Mouse (Mus musculus): ENCODE measurements around the gene Snap91.

Snap91 gene

DNA sequence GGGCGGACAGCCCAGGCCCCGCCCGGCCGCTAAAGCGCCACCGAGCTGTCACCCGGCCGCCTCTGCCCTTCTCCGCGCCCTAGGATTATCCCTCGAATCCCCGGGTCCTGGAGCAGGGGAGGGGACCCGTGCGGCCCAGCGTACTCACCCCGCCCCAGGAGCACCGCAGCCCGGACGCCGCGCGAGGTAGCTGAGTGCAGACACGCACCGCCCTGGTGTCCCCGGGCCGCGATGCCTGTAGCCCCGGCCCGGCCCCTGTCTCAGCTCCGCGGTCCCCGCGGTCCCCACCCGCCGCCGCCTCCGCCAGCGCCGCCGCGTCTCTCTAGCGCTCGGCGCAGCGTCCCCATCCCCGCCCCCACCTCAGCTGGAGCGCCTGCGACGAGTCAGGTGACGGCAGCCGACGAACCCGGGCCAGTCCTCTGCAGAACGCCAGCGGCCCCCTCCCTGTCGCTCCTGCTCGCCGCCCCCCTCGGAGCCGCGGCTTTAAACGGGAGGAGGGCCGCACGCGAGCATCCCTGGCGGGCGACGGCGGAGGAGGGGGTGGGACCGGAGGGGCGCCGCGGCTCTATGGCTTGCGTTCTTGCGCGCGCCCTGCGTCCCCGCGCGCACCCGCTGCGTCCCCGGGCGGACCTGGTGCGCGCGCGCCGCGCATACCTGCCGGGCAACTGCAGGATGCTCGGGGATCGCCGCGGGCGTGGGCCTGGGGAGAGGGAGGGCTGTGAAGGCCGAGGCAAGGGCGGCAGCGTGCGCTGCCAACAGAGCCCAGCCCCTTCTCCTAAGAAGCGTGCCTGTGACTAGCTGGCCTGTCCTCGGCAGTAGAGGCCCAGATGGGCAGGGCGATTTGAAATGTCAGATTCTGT lies at the start of gene Snap91:
TSS of gene Snap91 (minus strand) at position 542 of the 860 bp plus-strand sequence.
- DNase-seq, result peak; percentile 89 to 90

DNA sequence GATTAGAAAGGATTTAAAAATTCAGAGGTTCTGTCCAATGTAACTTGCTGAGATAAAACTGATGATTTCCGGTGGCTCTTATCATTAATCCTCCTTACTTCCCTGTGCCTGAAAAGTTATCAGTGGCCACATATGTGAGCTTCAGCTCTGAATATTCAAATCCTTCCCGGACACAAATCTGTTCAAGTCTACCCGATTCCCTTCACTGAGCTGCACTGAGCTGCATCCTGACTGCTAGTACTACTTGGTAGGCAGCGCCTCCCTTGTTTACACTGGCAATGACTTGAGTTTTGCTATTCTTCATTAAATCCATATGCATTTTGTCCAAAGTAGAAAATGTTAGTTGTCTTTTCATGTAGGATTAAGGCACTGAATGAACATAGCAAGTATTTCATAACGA lies 46.1 kb upstream of the Snap91 start:
- DNase-seq, result no peak

DNA sequence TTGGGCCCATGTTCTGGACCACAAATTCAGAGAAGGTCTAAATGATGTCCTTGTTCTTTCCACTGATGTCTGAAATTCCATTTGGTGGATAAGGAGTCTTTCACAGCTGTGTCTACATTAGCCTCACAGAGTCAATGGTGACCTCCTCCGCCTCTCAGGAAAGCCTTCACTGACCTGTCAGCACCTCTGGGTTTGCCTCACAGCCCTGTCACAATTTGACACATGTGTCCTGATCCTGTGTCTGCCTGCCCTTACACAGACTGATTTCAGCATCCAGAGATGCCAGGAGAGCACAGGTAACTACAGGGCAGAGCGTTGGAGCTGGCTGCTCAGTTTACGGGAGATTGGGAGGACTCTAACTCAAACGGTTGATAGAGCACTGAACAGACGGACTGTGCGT lies 45.2 kb upstream of the Snap91 start:
- no peak for DNase-seq

DNA sequence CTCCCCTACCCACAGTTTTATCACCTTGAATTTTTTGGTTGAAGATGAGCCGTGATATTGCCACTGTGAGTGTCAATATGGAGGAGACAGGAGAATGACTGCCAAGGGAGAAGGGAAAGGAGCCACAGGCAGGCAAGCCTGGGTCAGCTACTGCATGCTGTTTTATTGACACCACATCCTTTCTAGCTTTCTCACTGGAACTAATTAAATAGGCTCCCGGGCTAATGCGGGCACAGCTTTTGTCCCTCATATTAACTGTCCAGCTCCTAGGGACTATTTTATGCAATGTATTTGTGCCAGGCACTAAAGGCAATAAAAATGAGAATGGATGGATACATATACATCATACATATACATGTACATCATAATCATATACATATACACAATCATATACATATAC lies 42.0 kb upstream of the Snap91 start:
- no peak for DNase-seq

DNA sequence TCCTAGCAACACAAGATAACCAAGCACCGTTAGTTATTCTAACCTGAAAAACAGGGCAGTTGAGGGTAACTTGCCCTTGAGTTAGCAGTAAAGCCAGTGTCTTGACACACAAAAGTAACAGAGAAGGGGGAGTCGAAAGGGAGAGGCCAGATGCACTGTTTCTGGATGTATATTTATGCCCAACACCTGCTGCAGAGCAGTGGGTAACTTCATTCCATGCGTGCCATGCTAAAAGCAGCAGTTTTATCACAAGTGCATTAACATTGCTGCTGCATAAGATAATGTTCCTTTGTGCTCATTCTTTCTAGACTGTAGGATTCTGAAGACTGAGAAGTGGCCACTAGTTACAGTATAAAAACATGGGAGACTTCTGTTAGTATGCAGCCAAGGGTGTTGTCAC lies 36.1 kb upstream of the Snap91 start:
- DNase-seq, result no peak

DNA sequence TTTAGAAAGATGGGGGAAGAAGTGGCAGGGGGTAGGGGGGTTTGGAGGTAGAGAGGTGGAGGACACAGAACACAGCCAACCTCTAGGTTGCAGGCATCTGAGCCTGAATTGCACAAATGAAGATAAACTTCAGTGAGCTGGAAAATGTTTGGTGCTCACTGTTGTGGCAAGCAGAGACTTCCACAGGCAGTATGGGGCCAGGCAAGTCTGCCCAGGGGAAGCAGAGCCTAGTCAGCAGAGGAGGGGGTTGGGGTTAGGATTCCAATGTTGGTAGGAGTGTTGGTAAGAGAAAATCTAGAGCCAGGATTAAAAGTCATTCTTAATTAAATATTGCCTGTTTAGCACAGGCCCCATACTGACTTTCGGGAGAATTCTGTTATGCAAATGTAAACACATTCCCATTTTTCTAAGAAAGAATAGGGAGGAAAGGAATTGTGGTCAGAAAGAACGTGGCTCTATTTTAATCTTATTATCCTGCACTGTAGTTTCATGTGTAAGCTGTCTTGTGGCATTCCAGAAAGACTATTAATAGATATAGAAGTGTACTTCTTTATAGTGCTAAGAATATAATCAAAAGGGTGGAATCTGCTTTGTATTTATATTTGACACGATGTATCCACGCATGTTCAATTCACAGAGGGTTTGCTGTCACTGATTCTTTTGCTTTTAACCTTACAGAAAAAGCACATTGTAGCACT lies 19.2 kb upstream of the Snap91 start:
- no peak for DNase-seq

DNA sequence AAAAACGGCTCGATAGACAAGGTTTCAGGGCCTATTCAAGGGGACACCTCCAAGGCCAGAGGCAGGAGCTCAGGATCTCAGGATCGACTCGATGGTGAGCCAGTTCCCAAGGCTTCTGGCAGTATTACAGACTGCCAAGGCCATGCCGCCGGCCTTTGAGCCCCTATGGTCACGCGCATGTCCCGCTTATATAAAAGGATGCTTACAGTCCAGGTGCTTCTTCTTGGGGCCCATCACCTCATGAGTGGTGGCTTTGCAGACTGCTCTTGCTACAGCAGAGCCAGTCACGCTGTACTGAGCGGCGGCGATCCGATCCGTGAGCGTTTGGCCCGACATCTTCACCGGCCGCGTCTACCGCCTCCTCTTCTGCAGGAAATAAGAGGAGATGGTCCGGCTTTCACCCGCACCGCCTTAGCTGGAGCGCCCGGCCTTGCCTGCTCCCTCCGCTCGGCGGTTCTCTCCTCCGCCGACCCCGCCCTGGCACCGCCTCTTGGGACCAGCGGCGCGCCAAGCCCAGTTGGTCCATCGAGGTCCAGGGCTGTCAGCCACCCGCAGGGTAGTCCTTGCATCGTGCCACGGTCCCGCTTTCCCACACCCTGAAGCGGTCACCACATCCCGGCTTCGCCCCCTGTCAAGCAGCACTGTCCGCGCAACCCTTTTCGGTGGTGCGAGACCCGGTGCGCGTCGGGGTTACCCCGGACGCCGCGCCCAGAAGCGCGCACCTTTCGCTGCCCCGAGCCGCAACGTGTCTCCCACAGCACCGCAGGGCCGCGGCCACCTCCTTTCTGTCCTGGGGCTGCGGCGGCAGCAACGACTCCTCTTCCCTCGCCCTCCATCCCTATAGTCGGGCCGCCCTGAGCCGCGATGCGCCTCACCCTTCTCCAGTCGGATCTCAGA lies 990 bp downstream of the Snap91 start:
- DNase-seq, result peak; percentile 73 to 81

DNA sequence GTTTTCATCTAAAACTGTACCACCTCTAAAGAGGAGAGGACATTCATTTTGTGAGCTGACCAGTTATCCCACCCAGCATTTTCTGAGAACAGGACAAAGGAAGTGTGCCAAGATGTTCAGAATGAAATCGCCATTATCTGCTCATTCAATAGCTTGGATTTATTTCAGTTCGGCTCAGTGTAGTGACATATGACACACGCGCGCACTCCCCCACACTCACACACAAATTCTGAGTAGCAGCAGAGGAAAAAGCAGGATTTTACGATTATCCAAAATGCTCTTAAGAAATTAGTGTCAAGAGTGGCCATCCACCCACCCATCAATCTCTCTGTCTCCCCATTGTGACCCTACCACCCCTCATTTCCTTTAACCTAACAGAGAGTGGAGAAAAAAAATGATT lies 1.7 kb downstream of the Snap91 start:
- no peak for DNase-seq

DNA sequence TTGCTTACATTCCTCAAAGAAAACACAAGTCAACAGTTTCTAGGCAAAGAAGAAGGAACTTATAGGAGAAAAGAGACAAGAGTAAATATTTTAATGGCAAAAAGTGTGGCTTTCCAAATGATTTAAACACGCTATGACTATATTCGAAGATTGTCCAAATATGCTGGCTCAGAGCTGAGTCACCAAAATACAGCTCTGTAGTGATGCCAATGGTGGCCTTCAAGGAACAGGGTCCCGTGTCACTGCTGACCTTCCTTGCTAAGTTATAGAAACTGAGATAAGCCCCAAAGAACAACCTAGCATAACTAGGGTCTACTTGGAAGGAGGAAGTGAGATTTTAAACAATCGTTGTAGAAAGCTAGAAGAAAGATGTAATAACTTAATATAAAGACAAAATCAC lies 6.8 kb downstream of the Snap91 start:
- no peak for DNase-seq

DNA sequence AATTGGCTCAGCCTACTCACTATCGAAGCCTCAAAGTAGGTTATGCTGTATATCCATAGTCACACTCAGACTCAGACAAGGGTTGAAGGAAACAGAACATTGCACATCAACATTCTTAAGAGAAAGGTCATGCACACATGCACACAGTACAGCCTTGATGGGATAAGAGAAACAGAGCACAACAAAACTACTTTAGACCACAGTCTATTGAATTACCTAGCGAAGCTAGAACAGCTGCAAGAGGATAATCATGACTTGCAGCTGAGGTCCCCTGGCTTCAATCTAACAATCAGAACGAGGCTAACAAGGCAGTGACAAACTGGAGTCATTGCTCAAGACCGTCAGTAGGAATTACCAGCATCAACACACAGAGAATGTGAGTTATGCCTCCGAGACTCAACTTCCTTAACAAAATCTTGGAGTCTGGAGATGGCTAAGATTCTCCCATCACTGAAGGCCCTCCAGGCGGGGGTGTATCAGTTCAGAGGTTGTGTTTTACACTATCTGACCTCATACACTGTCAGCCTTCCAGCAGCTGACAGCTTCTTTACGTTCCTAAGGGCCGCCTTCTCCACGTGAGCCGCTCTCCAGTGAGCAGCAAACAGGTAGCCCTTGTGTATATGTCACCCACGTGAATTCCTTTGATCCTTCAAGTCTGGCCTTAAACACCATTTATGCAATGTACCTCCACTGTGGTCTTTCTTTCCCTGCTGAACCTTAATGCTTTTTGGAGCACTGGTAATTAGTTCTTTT lies 10.7 kb downstream of the Snap91 start:
- no peak for DNase-seq

DNA sequence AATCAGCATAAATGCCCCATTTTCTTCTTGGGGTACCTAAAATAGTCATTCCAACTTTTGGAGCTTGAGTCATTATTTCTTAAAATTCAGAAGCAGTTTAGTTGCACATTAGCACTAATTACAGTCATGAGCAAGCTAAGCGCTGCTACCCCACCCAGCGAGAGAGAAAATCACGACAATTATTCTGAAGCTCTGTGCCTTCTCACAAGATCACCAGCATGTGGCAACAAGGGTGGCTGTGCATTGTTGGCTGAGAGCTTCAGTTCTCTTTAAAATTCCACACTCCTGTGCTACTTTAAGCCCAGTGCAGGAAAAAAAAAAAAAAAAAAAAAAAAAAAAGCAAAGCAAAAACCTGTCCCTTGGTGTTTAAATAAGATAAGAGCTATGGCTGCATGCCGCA lies 22.4 kb downstream of the Snap91 start:
- no peak for DNase-seq

DNA sequence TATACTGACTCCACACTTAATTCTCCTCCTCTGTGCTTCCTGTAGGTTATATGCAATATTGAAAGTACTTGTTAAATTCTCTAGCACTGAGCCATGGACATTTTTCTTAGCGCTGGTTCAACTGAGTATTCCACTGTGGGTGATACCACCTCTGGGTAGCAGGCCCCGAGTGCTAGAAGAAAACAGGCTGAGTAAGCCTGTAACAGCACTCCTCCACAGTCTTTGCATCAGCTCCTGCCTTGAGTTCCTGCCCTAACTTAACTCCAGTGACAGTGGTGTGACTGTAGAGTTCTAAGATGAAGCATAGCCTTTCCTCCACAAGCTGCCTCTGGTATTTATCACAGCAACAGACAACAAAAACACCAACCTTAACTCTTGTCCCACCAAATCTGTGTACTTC lies 22.8 kb downstream of the Snap91 start:
- DNase-seq, result no peak

DNA sequence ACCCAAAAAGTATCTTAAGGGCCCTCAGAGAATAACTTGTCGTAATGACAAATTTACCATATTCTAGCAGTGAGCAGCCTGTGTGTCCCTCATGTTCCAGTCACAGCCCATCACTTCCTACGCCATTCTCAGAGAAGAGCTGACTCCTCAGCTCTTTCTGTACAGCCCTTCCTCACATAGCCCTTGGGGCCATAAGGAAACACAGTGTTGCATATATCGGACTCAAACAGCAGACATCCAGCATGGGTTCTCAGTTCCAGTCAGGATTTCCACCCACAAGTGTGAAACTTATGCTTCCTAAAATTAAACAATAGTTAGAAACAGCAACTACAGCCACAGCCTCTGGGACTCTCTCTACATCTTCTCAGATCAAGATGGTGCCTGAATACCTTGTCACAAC lies 27.6 kb downstream of the Snap91 start:
- DNase-seq, result no peak

DNA sequence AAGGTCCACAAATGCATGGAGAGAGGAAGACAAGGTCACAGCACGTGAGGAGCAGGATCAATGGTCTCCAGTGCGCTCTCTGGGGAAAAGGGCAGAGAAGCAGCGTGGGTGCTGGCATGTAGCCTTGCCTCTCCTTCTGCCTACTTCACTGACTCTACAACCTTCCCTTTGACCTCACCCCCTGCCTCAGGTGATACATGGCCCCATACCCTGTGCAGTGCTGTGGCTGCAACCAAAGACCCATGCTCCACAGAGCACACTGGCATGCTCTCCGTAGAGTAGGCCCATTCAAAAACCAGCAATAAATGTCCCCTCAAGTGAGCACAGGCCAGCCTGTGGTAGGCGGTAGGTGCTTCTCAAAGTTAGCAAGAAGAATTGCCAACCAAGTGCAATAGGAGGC lies 28.8 kb downstream of the Snap91 start:
- DNase-seq, result no peak

DNA sequence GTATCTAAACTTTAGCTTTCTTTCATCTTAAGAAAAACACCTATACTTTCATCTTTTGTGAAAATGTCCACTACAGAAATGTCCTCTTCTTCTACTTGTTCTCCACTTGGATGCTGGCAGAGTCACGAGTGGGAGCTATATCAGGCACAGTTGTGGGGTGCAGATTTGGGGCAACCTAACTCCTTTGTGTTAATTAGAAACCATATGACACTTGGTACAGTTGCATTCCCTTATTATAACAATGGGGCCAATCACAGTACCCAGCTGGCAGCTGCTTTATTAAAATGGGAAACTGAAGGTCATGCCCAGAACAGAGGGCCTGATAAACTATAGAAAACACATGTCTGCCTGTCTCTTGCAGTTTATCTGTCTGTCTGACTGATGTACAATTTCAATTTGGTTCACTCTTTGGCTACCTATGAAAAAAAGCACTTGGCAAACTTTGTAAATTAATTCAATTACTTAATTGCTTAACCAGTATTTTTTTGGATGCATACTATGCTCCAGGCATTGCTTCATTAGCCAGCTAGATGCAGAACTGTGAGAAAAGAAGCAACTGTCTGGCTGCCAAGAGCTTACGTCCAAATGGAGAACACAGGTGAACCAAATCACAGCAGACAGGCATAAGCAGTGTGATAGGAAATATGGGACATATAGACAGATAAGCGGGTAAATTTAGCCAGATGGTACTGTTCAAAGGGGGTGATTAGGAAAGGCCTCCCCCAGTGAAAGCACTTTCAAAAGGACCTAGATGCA lies 29.8 kb downstream of the Snap91 start:
- peak; percentile 34 to 35 for DNase-seq

DNA sequence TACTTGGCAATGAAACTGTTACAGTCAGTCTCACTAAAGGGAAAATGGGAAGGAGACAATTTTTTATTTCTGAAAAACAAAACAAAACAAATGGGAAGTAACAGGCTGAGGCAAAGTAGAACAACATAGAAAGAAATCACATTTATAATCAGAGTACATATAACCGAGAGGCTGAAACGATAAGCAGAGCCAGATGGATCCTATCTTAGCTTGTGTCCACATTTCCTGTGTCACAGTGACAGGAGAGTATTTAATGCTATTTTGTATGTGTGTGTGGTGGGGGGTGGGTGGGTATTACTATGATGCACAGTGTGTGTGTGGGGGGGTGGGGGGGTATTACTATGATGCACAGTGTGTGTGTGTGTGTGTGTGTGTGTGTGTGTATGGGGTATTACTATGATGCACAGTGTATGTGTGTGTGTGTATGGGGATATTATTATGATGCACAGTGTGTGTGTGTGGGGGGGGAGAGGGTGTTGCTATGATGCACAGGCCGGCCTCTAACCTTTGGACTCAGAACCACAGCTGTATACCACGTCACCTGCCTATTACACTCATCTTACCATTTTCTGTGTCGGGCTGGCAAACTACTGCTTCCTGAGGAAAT lies 36.6 kb downstream of the Snap91 start:
- no peak for DNase-seq

DNA sequence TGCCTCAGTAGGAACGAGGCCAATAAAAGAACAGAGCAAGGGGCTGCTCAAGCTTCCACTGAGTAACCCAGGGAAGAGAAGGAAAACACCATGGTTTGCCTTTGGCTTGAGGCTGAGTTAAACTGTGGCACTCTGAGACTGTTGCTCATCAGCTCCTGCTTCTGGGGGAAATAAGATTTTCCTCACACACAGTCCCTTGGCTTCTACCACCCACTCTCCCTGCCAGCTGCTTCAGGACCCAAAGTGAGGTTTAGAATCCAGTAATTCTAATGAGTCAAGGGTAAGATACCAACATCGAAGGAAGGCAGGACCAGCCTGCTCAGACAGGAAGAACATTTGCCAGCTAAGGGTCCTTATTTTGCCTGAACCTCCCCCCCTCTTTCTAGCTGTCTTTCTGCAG lies 50.7 kb downstream of the Snap91 start:
- DNase-seq, result no peak

DNA sequence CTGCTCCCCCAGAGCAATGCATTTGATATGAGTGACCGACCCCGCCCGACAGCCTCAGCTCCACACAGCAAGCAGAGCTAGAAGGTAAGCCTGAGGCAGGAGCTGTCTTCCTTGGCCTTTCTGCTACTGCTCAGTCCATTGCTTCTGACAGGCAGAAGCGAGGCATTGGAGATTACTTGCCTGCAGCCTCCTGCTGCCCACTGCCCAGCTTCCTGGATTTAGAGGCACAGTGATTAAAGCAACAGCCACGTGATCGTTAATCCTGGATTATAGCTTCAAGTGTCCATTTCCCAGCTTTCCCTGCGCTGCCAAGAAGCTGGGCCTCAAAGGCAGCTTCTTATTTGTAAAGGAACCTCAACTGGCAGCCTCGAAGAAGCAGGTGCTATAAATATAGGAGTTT lies 51.4 kb downstream of the Snap91 start:
- DNase-seq, result no peak

DNA sequence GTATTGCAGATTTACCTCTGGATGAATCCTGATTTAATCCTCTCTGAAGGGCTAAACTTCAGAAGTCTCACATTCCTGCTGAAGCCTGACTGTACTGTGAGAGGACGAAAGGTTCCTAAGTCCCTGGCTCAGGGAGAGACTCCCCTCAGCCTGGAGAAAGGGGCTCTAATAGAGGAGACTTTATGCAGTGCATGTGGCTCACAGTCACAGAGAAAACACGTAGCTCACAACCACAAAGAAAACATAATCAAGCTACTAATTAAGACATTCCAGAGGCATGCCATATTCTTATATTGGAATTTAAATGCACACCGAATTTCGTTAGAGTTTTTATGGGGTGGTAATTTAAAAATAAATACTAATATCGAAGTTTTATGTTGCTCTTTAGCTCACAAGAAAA lies 61.1 kb downstream of the Snap91 start:
- no peak for DNase-seq

DNA sequence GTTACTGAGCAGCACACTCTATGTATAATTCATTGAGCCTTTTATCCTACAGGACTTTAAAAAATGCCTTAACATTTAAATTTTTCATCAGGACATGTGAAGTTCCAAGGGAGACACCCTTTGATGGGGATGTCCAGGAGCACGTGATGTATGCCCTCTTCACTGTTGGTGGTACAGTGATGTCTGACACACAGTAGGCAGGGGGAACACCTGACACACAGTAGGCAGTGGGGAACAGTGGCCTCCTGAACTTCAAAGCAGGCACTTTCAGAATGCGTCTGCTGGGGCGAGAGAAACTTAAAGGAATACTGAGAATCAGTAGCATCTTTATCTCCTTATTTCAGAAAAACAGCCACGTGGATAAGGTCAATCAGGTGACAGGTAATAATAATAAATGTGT lies 62.8 kb downstream of the Snap91 start:
- DNase-seq, result no peak

DNA sequence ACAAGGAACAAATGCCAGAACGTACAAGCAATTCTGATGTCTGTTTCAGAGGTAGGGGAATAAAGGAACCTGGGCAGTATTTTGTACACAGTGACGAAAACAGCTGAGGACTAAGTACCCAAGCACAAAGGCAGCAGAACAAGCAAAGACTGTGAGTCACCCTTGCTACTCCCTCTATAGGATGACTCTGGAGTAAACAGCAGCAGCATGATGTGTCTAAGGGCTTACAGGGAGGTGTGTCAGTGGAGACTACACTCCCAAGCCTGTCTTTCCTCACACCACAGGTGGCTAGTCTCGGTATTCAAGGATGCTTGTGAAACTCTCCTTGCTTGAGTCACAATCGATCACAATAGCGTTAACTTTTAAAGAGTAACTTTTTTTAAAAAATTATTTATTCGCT lies 66.1 kb downstream of the Snap91 start:
- DNase-seq, result no peak

DNA sequence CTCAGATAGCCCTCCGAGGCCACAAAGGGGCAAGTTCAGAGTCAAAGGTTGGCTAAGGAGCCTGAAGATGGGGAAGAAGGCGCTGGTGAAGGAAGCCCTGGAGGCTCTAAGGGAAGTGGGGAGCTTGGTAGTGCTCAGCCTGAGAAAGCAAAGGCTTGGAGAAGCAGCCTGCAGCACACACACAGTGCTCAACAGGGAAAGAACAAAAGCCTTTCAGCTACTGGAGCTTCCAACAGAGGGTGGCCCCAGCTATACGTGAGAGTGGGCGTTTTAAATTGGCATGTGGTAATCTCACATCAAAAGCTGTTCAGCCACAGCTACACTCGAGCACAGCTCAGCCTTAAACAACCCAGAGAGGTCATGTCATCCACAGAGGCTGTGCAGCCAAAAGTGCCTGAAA lies 67.1 kb downstream of the Snap91 start:
- DNase-seq, result no peak
